Mouse (Mus musculus) midbrain, embryonic 13.5 days (tissue): ENCODE measurements around the gene Litaf. TPM values are rescaled to one million over a fixed set of nuclear protein-coding genes. Genes with fewer than 3 reads are reported as not detected.

ENCODE experiments used
- ATAC-seq: fragments of 200-750 bp; cut with Nextera tagmentation; 2 replicates; pipeline ENCODE4 v1.8.0; 2017; ENCODE audit warnings: mild to moderate bottlenecking, moderate TSS enrichment, moderate library complexity
- H3K27ac ChIP-seq: fragments of 300-500 bp; sonication (generic); 2 replicates; pipeline ENCODE4 v1.5.1; 2015; ENCODE audit warnings: inconsistent platforms, mild to moderate bottlenecking, moderate library complexity
- H3K27me3 ChIP-seq: fragments of 300-500 bp; sonication (generic); 2 replicates; pipeline ENCODE4 v1.6.1; 2015; ENCODE audit warnings: mild to moderate bottlenecking, inconsistent platforms
- H3K36me3 ChIP-seq: fragments of 300-500 bp; sonication (generic); 2 replicates; pipeline ENCODE4 v1.6.1; 2015; ENCODE audit warnings: mild to moderate bottlenecking, inconsistent platforms
- H3K4me1 ChIP-seq: fragments of 300-500 bp; sonication (generic); replicated peaks from 2 replicates; pipeline ENCODE4 v1.6.1; 2015; ENCODE audit warnings: inconsistent platforms
- H3K4me2 ChIP-seq: fragments of 300-500 bp; sonication (generic); replicated peaks from 2 replicates; pipeline ENCODE4 v1.6.1; 2015; ENCODE audit warnings: moderate library complexity, mild to moderate bottlenecking, inconsistent platforms
- H3K4me3 ChIP-seq: fragments of 300-500 bp; sonication (generic); replicated peaks from 2 replicates; pipeline ENCODE4 v1.5.1; 2015; ENCODE audit warnings: mild to moderate bottlenecking, inconsistent platforms
- H3K9ac ChIP-seq: fragments of 300-500 bp; sonication (generic); replicated peaks from 2 replicates; pipeline ENCODE4 v1.6.1; 2015; ENCODE audit warnings: mild to moderate bottlenecking, inconsistent platforms
- H3K9me3 ChIP-seq: fragments of 300-500 bp; sonication (generic); 2 replicates; pipeline ENCODE4 v1.6.1; 2016; ENCODE audit warnings: mild to moderate bottlenecking, inconsistent platforms
- WGBS: fragments of 180-500 bp; shearing (Covaris S2); methylation state at CpG from one replicate; pipeline ENCODE4 v1.1.7; 2015; 5-methylcytosine and 5-hydroxymethylcytosine counted together
- polyA plus RNA-seq: library from polyadenylated mRNA; unstranded; fragments of >200 nt; fragmentation: Nextera tagmentation; extraction: Ambion mirVana; gene quantifications from 2 replicates; pipeline ENCODE4 v1.2.1, GENCODE M21; 2015

The Litaf gene
- polyA plus RNA-seq, 1 experiment from 2014 or later, result 33.5 TPM

- no peak overlapping the region for H3K4me3 ChIP-seq
- no peaks in the 10 kb centered on the region for H3K27me3 ChIP-seq
- no peaks in the 10 kb centered on the region for H3K9me3 ChIP-seq
- no peak overlapping the region for H3K9ac ChIP-seq
- no peak overlapping the region for H3K27ac ChIP-seq
- no peaks in the 10 kb centered on the region for H3K36me3 ChIP-seq
- no peak overlapping the region for H3K4me2 ChIP-seq
- WGBS, result 27% methylated on average over 15 of the region's 15 CpGs
- no peaks in the 10 kb centered on the region for H3K4me1 ChIP-seq
- peak; percentile 59 for ATAC-seq
Measured at GRCm38 (mm10) chr16:11035790-11036431, 30.0 kb downstream of the Litaf start.

DNA sequence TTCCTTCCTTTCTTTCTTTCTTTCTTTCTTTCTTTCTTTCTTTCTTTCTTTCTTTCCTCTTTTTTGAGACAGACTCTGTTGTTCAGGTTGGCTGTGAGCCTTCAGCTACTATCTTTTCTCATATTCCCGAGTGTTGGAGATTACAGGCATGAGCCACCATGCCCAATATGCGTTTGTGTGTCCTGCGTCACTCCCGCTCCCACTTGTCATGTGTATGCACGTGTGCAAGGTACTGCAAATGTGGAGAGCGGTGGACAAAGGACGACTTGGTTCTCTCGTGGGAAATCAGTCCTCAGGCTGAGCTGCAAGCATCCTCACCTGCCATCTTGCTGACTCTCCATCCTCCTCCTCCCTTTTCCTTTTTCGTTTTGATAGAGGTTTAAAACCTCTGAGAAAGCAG lies 30.7 kb downstream of the Litaf start:
- ATAC-seq, result no peak
- no peak overlapping the region for H3K27ac ChIP-seq
- no peak overlapping the region for H3K4me3 ChIP-seq
- 87% methylated on average over 9 of the region's 9 CpGs for WGBS
- no peak overlapping the region for H3K4me2 ChIP-seq
- no peaks in the 10 kb centered on the region for H3K4me1 ChIP-seq
- H3K36me3 ChIP-seq, result no peaks in the 10 kb centered on the region
- H3K27me3 ChIP-seq, result no peaks in the 10 kb centered on the region
- no peaks in the 10 kb centered on the region for H3K9me3 ChIP-seq
- no peak overlapping the region for H3K9ac ChIP-seq

GRCm38 (mm10) chr16:11034193-11034803 lies 31.7 kb downstream of the Litaf start:
- Histone ChIP-seq H3K9ac (no peak overlapping the region), H3K27me3 (no peaks in the 10 kb centered on the region), H3K4me3 (no peak overlapping the region), H3K4me1 (no peaks in the 10 kb centered on the region), H3K27ac (no peak overlapping the region), H3K9me3 (no peaks in the 10 kb centered on the region), H3K36me3 (no peaks in the 10 kb centered on the region), H3K4me2 (no peak overlapping the region)
- ATAC-seq, result peak; percentile 40; the same call in 1 of the 2 replicates
- 2% methylated on average over 4 of the region's 4 CpGs for WGBS

GRCm38 (mm10) chr16:11031320-11031719 lies 34.6 kb downstream of the Litaf start:
- Histone ChIP-seq H3K9me3 (no peaks in the 10 kb centered on the region), H3K4me1 (no peaks in the 10 kb centered on the region), H3K4me2 (no peak overlapping the region), H3K27me3 (no peaks in the 10 kb centered on the region), H3K4me3 (no peak overlapping the region), H3K27ac (no peak overlapping the region), H3K36me3 (no peaks in the 10 kb centered on the region), H3K9ac (no peak overlapping the region)
- ATAC-seq, result no peak
- 68% methylated on average over 3 of the region's 3 CpGs for WGBS

GRCm38 (mm10) chr16:11030844-11031243 lies 35.1 kb downstream of the Litaf start:
- ATAC-seq, result no peak
- H3K4me3 ChIP-seq, result no peak overlapping the region
- H3K4me2 ChIP-seq, result no peak overlapping the region
- 81% methylated on average over 4 of the region's 4 CpGs for WGBS
- H3K9ac ChIP-seq, result no peak overlapping the region
- no peaks in the 10 kb centered on the region for H3K36me3 ChIP-seq
- H3K9me3 ChIP-seq, result no peaks in the 10 kb centered on the region
- H3K27ac ChIP-seq, result no peak overlapping the region
- H3K4me1 ChIP-seq, result no peaks in the 10 kb centered on the region
- H3K27me3 ChIP-seq, result no peaks in the 10 kb centered on the region

DNA sequence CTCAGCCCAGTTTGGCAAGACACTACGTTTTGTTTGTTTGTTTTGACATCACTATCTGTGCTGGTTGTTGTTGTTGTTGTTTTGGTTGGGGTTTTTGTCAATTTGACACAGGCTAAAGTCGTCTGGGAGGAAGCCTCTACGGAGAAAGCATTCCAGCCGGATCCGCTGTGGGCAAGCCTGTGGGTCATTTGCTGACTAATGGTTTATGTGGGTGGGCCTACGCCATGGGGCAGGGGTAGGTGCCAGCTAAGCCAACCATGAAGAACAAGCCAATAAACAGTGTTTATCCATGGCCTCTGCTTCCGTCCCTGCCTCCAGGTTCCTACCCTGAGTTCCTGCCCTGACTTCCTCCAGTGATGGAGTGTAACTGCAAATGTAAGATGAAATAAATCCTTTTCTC lies 37.8 kb downstream of the Litaf start:
- H3K36me3 ChIP-seq, result no peaks in the 10 kb centered on the region
- no peaks in the 10 kb centered on the region for H3K27me3 ChIP-seq
- WGBS, result 87% methylated on average over 7 of the region's 7 CpGs
- H3K4me1 ChIP-seq, result no peaks in the 10 kb centered on the region
- no peak overlapping the region for H3K27ac ChIP-seq
- no peak overlapping the region for H3K4me3 ChIP-seq
- H3K4me2 ChIP-seq, result no peak overlapping the region
- no peaks in the 10 kb centered on the region for H3K9me3 ChIP-seq
- no peak for ATAC-seq
- H3K9ac ChIP-seq, result no peak overlapping the region

- Histone ChIP-seq H3K27ac (no peak overlapping the region), H3K4me2 (no peak overlapping the region), H3K27me3 (no peaks in the 10 kb centered on the region), H3K4me3 (no peak overlapping the region), H3K4me1 (0 out of 2 replicates have a peak, but pooled peaks cover 8% of the 10 kb centered on the region), H3K9ac (no peak overlapping the region), H3K36me3 (no peaks in the 10 kb centered on the region), H3K9me3 (no peaks in the 10 kb centered on the region)
- whole genome bisulfite sequencing, result 80% methylated on average over 3 of the region's 3 CpGs
- no peak for ATAC-seq
Measured at GRCm38 (mm10) chr16:11024841-11025240, 41.1 kb downstream of the Litaf start.

GRCm38 (mm10) chr16:11023618-11024017 lies 42.3 kb downstream of the Litaf start:
- WGBS, result 87% methylated on average over 5 of the region's 5 CpGs
- H3K9ac ChIP-seq, result no peak overlapping the region
- H3K27me3 ChIP-seq, result no peaks in the 10 kb centered on the region
- no peak overlapping the region for H3K4me2 ChIP-seq
- 0 out of 2 replicates have a peak, but pooled peaks cover 8% of the 10 kb centered on the region for H3K4me1 ChIP-seq
- no peaks in the 10 kb centered on the region for H3K36me3 ChIP-seq
- no peak overlapping the region for H3K4me3 ChIP-seq
- no peaks in the 10 kb centered on the region for H3K9me3 ChIP-seq
- no peak for ATAC-seq
- no peak overlapping the region for H3K27ac ChIP-seq

DNA sequence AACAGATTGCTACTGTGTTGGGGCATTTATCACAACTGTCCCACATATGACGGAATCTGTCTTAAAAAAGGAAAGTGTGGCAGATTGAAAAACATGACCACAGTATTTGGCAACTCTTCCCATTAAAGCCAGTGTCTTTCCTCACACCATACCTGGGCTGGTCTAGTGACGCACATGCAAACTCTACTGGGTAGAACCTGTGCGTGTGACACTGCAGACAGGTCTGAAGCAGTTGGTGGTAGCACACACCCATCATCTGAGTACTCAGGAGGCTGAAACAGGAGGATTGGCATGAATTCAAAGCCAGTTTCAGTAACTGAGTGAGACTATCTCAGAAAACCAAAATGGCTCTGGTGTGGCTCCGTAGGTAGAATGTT lies 43.9 kb downstream of the Litaf start:
- WGBS, result 95% methylated on average over 4 of the region's 4 CpGs
- H3K4me1 ChIP-seq, result 0 out of 2 replicates have a peak, but pooled peaks cover 8% of the 10 kb centered on the region
- no peaks in the 10 kb centered on the region for H3K36me3 ChIP-seq
- H3K9me3 ChIP-seq, result no peaks in the 10 kb centered on the region
- no peak overlapping the region for H3K4me2 ChIP-seq
- no peak overlapping the region for H3K4me3 ChIP-seq
- H3K27me3 ChIP-seq, result no peaks in the 10 kb centered on the region
- H3K27ac ChIP-seq, result no peak overlapping the region
- no peak overlapping the region for H3K9ac ChIP-seq
- 0 out of 2 replicates have a peak, but pooled peaks have one; percentile 18 for ATAC-seq

GRCm38 (mm10) chr16:11021403-11022112 lies 44.4 kb downstream of the Litaf start:
- Histone ChIP-seq H3K4me2 (no peak overlapping the region), H3K27me3 (no peaks in the 10 kb centered on the region), H3K9me3 (no peaks in the 10 kb centered on the region), H3K4me1 (0 out of 2 replicates have a peak, but pooled peaks cover 8% of the 10 kb centered on the region), H3K4me3 (no peak overlapping the region), H3K36me3 (no peaks in the 10 kb centered on the region), H3K27ac (peak overlapping the region; percentile 51; the same call in 1 of the 2 replicates), H3K9ac (no peak overlapping the region)
- ATAC-seq, result peak; percentile 93
- WGBS, result 56% methylated on average over 3 of the region's 3 CpGs

DNA sequence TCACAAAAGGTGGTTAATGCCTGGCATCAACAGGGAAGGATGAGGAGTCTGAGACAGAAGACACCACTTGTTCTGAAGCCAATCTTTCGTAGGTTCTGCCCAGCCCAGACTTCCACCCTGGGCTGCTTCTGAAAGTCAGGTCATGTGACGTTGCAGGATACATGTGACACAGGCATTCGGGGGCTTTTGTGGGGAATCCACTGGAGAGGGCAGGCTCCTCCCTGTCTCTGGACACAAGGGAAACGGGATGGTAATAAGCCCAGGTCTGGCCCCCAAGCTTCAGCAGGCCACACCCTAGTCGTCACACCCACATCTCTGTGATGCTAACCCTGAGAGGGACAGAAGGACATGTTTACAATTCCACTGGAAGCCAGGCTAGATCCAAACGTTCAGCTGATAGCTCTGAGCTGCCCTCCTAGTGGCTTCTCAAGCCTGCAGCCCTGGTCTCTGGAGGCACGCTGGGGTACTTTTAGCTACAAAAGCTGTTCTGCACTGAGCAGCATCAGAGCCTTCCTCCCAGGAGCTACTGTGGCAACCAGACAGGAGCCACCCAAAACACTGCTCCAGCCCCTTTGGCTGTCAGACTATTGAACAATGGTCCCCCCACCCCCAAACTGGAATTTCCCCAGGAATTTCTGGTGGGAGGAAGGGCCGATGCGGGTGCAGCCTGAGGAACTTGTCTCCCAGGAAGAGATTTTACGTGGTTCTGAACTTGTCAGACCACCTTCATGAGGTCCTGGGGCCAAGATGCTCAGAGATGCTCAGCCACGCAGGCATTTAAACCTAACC lies 48.0 kb downstream of the Litaf start:
- H3K4me2 ChIP-seq, result no peak overlapping the region
- no peak overlapping the region for H3K27ac ChIP-seq
- no peaks in the 10 kb centered on the region for H3K27me3 ChIP-seq
- no peak overlapping the region for H3K4me3 ChIP-seq
- no peaks in the 10 kb centered on the region for H3K36me3 ChIP-seq
- ATAC-seq, result no peak
- H3K9ac ChIP-seq, result no peak overlapping the region
- H3K9me3 ChIP-seq, result no peaks in the 10 kb centered on the region
- H3K4me1 ChIP-seq, result peaks cover 10% of the 10 kb centered on the region; the same call in 1 of the 2 replicates
- WGBS, result 64% methylated on average over 11 of the region's 11 CpGs

DNA sequence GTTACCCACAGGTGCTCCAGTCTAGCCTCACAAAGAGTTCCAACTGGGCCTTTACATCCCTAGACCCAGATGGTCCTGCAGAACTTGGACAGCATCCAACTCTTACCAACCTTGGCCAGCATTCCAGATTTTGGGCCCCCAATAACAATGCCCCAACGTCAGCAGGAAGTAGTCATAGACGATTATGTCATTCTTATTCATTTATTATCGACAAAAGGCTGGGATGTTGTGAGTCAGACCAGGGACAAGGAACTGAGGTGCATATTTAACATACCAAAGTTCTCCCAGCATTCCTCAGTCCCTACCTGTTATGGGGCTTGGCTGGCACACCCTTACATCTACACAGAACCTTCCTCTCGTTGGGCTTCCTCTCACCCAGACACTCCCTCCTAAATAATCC lies 49.6 kb downstream of the Litaf start:
- ATAC-seq, result no peak
- 81% methylated on average over 4 of the region's 4 CpGs for WGBS
- H3K9ac ChIP-seq, result no peak overlapping the region

More for the DNA sequence above, 49.6 kb downstream of the Litaf start:
- Histone ChIP-seq H3K4me3 (no peak overlapping the region), H3K4me1 (peaks cover 13% of the 10 kb centered on the region; the same call in 1 of the 2 replicates), H3K9me3 (no peaks in the 10 kb centered on the region), H3K27me3 (no peaks in the 10 kb centered on the region), H3K36me3 (no peaks in the 10 kb centered on the region), H3K4me2 (no peak overlapping the region), H3K27ac (no peak overlapping the region)
